Mouse (Mus musculus) ovary, postnatal 10 days (tissue): ENCODE results near the gene Ncf1.

ENCODE experiments used
- DNase-seq: peaks from one replicate; pipeline ENCODE4 v3.0.0; 2022; ENCODE audit warnings: low spot score

Gene Ncf1

GRCm38 (mm10) chr5:134229391-134229790 is at the start of gene Ncf1:
TSS of gene Ncf1 (minus strand) at chr5:134229625.
- no peak for DNase-seq

GRCm38 (mm10) chr5:134277109-134277508 is 47.7 kb upstream of the Ncf1 start:
- DNase-seq, result no peak

GRCm38 (mm10) chr5:134275556-134275955 is 46.1 kb upstream of the Ncf1 start:
- DNase-seq, result no peak

- no peak for DNase-seq
Observed at GRCm38 (mm10) chr5:134275021-134275420, 45.6 kb upstream of the Ncf1 start.

- no peak for DNase-seq
Observed at GRCm38 (mm10) chr5:134273761-134274160, 44.3 kb upstream of the Ncf1 start.

GRCm38 (mm10) chr5:134272761-134273160 is 43.3 kb upstream of the Ncf1 start:
- DNase-seq, result no peak

GRCm38 (mm10) chr5:134271421-134271820 is 42.0 kb upstream of the Ncf1 start:
- DNase-seq, result no peak

- no peak for DNase-seq
Observed at GRCm38 (mm10) chr5:134270566-134270965, 41.1 kb upstream of the Ncf1 start.

- DNase-seq, result no peak
Observed at GRCm38 (mm10) chr5:134269751-134270150, 40.3 kb upstream of the Ncf1 start.

GRCm38 (mm10) chr5:134268751-134269150 is 39.3 kb upstream of the Ncf1 start:
- DNase-seq, result no peak

GRCm38 (mm10) chr5:134266404-134266803 is 37.0 kb upstream of the Ncf1 start:
- DNase-seq, result no peak

GRCm38 (mm10) chr5:134265890-134266289 is 36.5 kb upstream of the Ncf1 start:
- no peak for DNase-seq

- DNase-seq, result no peak
Observed at GRCm38 (mm10) chr5:134260001-134260636, 30.7 kb upstream of the Ncf1 start.

- no peak for DNase-seq
Observed at GRCm38 (mm10) chr5:134258934-134259333, 29.5 kb upstream of the Ncf1 start.

- DNase-seq, result no peak
Observed at GRCm38 (mm10) chr5:134258395-134258794, 29.0 kb upstream of the Ncf1 start.

- no peak for DNase-seq
Observed at GRCm38 (mm10) chr5:134257349-134258031, 28.1 kb upstream of the Ncf1 start.

GRCm38 (mm10) chr5:134255294-134255693 is 25.9 kb upstream of the Ncf1 start:
- DNase-seq, result no peak

- DNase-seq, result no peak
Observed at GRCm38 (mm10) chr5:134253806-134254205, 24.4 kb upstream of the Ncf1 start.

GRCm38 (mm10) chr5:134251083-134251482 is 21.7 kb upstream of the Ncf1 start:
- DNase-seq, result no peak

GRCm38 (mm10) chr5:134250601-134251000 is 21.2 kb upstream of the Ncf1 start:
- DNase-seq, result no peak

- DNase-seq, result no peak
Observed at GRCm38 (mm10) chr5:134249245-134249649, 19.8 kb upstream of the Ncf1 start.

- DNase-seq, result no peak
Observed at GRCm38 (mm10) chr5:134248608-134249244, 19.3 kb upstream of the Ncf1 start.

GRCm38 (mm10) chr5:134246146-134246545 is 16.7 kb upstream of the Ncf1 start:
- DNase-seq, result no peak
